Mouse (Mus musculus) stomach, embryonic 14.5 days (tissue): Measurements from ENCODE around the gene Olfr1360. TPM values are rescaled to one million over a fixed set of nuclear protein-coding genes. Genes with fewer than 3 reads are reported as not detected.
A peak's percentile ranks its signal among the peaks of the same experiment; 100 is the strongest.
"Not testable (repeated sequence)": the region's sequence is repeated elsewhere in the genome, so short reads cannot be mapped to it uniquely, and the experiment has no call there.

Source experiments
- ATAC-seq: fragments of 200-750 bp; cut with Nextera tagmentation; 2 replicates; pipeline ENCODE4 v1.8.0; 2017; ENCODE audit warnings: low read depth, moderate TSS enrichment; ENCODE audit not compliant: insufficient number of reproducible peaks, insufficient read depth, low FRiP score
- H3K27ac ChIP-seq: fragments of 300-500 bp; sonication (generic); 2 replicates; pipeline ENCODE4 v1.5.1; 2014; ENCODE audit warnings: mild to moderate bottlenecking, low read length, moderate library complexity, mixed read lengths
- H3K27me3 ChIP-seq: fragments of 300-500 bp; sonication (generic); 2 replicates; pipeline ENCODE4 v1.6.1; 2014; ENCODE audit warnings: low read length, control low read depth, mixed read lengths; ENCODE audit not compliant: control insufficient read depth, insufficient read depth
- H3K36me3 ChIP-seq: fragments of 300-500 bp; sonication (generic); 2 replicates; pipeline ENCODE4 v1.6.1; 2014; ENCODE audit warnings: mild to moderate bottlenecking, control low read depth, low read length, moderate library complexity, mixed read lengths; ENCODE audit not compliant: control insufficient read depth, insufficient read depth
- H3K4me1 ChIP-seq: fragments of 300-500 bp; sonication (generic); 2 replicates; pipeline ENCODE4 v1.6.1; 2014; ENCODE audit warnings: low read length, control low read depth, mixed read lengths; ENCODE audit not compliant: control insufficient read depth, insufficient read depth
- H3K4me2 ChIP-seq: fragments of 300-500 bp; sonication (generic); replicated peaks from 2 replicates; pipeline ENCODE4 v1.6.1; 2014; ENCODE audit warnings: low read depth, low read length, control low read depth
- H3K4me3 ChIP-seq: fragments of 300-500 bp; sonication (generic); 2 replicates; pipeline ENCODE4 v1.5.1; 2014; ENCODE audit warnings: low read depth, low read length, control low read depth
- H3K9ac ChIP-seq: fragments of 300-500 bp; sonication (generic); replicated peaks from 2 replicates; pipeline ENCODE4 v1.6.1; 2014; ENCODE audit warnings: low read depth, mild to moderate bottlenecking, control low read depth, low read length, moderate library complexity, mixed read lengths
- H3K9me3 ChIP-seq: fragments of 300-500 bp; sonication (generic); 2 replicates; pipeline ENCODE4 v1.6.1; 2016; ENCODE audit warnings: low read depth, low read length, control low read depth; ENCODE audit not compliant: control insufficient read depth
- WGBS: fragments of 180-500 bp; shearing (Covaris S2); extraction: QIAGEN DNeasy Blood & Tissue Kit; methylation state at CpG from one replicate; pipeline ENCODE4 v1.1.7; 2014; 5-methylcytosine and 5-hydroxymethylcytosine counted together
- polyA plus RNA-seq: library from polyadenylated mRNA; unstranded; fragments of >200 nt; fragmentation: Nextera tagmentation; extraction: Ambion mirVana; gene quantifications from 2 replicates; pipeline ENCODE4 v1.2.1, GENCODE M21; 2014

Olfr1360 gene
- polyA plus RNA-seq = not detected in 2 replicates

DNA sequence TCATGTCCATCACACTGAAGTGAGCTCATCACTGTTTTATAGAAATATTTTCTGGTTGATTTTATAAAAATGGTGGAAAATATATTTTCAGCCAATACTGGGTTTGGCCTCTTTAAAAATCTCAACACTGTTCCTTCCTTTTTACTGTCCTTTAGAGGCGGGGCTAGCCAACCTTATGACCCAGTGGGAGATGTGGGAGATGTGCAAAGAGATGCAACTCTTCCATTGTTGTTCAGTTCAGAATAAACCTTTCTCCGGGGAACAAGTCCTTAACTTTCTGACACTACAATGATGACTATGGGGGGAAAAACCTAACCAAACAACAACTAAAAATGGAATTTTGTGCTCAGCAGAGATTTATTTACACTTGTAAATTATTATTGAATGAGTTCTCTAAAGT is at the start of gene Olfr1360:
Olfr1360 (minus strand) TSS at position 101 of the 400 bp plus-strand sequence.
- ATAC-seq = no peak
- H3K9ac ChIP-seq = no peak within 1 kb of the TSS
- no peaks in the 10 kb centered on the region for H3K9me3 ChIP-seq
- no peaks in the 10 kb centered on the region for H3K36me3 ChIP-seq
- no peak within 1 kb of the TSS for H3K4me2 ChIP-seq
- no peaks in the 10 kb centered on the region for H3K4me1 ChIP-seq
- WGBS = 80% methylated on average over 2 of the region's 2 CpGs
- H3K27me3 ChIP-seq = no peaks in the 10 kb centered on the region
- H3K4me3 ChIP-seq = no peak within 1 kb of the TSS
- H3K27ac ChIP-seq = no peak within 1 kb of the TSS

DNA sequence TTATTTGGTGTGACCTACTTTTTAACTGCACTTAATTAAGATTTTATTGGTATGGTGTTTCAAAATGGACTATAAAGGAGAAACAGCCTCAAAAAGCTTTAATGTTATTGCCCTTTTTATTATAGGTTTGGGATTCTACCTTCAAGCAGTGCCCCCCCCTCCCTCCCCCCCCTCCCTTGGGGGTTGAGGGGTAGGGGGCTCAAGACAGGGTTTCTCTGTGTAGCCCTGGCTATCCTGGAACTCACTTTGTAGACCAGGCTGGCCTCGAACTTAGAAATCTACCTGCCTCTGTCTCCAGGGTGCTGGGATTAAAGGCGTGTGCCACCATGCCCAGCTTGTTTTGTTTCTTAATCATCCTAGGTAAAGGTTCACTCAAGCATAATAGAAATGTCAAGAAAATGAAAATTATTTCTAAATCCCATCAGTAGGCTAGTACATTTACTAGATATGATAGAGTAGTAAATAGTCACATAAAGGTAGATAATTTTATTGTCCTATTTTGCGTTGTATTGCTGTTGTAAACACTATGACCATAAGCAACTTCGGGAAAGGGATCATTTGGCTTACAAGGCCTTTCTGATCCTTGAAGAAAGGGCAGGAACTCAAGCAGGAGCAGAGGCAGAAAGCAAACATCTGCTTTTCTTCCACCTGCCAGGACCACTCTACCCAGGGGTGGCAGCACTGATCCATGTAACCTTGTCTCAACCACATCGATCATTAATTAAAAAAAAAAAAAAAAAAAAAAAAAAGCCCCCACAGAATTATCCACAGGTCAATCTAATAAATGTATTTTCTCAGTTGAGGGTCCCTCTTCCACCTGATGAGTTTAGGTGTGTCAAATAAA is 46.0 kb upstream of the Olfr1360 start:
- peak overlapping the region; percentile 89; the same call in 1 of the 2 replicates for H3K27ac ChIP-seq
- H3K4me3 ChIP-seq = peak overlapping the region; percentile 25; the same call in 1 of the 2 replicates
- no peaks in the 10 kb centered on the region for H3K9me3 ChIP-seq
- peaks cover 13% of the 10 kb centered on the region; the same call in 1 of the 2 replicates for H3K4me1 ChIP-seq
- ATAC-seq = no peak
- 29% methylated on average over 5 of the region's 5 CpGs for WGBS
- peak overlapping the region; percentile 36 for H3K4me2 ChIP-seq
- H3K27me3 ChIP-seq = no peaks in the 10 kb centered on the region
- no peak overlapping the region; the same call in 1 of the 2 replicates for H3K9ac ChIP-seq
- H3K36me3 ChIP-seq = no peaks in the 10 kb centered on the region

DNA sequence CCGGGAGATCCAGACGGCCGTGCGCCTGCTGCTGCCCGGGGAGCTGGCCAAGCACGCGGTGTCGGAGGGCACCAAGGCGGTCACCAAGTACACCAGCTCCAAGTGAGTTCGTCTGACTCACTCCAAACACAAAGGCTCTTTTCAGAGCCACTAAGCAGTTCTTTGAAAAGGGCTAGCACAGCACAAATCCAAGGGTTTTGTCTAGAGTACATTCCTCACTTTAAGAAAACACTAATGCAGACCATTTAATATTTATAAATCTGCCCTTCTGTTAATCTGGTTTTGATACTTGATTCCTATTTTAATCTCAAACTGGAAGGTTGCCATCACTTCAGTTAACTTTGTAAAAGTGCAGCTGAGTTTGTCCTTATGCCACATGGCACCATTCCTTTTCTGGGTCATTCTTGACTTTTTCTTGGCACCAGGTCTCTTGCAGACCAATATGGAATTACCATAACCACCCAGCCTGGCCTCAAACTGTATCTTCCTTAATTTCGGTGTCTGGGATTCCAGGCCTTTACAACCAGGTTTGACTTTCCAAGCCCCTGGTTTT is 45.2 kb upstream of the Olfr1360 start:
- whole genome bisulfite sequencing = 2% methylated on average over 11 of the region's 11 CpGs
- H3K4me3 ChIP-seq = peak overlapping the region; percentile 25
- ATAC-seq = peak; percentile 11; the same call in 1 of the 2 replicates

DNA sequence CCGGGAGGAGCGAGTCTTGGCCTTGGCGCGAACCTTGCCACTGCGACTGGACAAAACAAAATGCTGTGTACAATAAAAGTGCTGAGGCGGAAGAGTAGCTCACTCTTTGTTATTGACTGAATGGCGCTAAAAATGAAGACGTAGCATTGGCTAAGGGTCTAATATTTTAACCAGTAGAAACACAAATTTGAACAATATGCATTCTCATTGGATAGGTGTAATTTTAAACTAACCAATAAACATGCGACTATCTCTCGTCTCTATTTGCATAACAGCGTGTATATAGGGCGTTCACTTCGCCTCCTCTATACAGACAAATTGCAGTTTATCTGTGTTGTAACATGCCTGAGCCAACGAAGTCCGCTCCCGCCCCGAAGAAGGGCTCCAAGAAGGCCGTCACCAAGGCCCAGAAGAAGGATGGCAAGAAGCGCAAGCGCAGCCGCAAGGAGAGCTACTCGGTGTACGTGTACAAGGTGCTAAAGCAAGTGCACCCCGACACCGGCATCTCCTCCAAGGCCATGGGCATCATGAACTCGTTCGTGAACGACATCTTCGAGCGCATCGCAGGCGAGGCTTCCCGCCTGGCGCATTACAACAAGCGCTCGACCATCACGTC is 44.7 kb upstream of the Olfr1360 start, which contains the start of gene Hist1h2bm:
Hist1h2bm (plus strand) TSS at position 288 of the 616 bp plus-strand sequence.
- H3K4me2 ChIP-seq = peak within 1 kb of the TSS; percentile 42
- H3K9me3 ChIP-seq, H3K36me3 ChIP-seq, H3K27me3 ChIP-seq: not testable (repeated sequence)
- peak; percentile 97 for ATAC-seq
- under 1% methylated on average over 37 of the region's 37 CpGs for WGBS
- peak within 1 kb of the TSS; percentile 39 for H3K4me3 ChIP-seq
- peaks cover 13% of the 10 kb centered on the region; the same call in 1 of the 2 replicates for H3K4me1 ChIP-seq
- H3K27ac ChIP-seq = peak within 1 kb of the TSS; percentile 89
- H3K9ac ChIP-seq = peak within 1 kb of the TSS; percentile 36; the same call in 1 of the 2 replicates

More for the DNA sequence above, 45.2 kb upstream of the Olfr1360 start:
- H3K4me2 ChIP-seq = peak overlapping the region; percentile 36
- H3K9ac ChIP-seq = peak overlapping the region; percentile 30; the same call in 1 of the 2 replicates
- peaks cover 13% of the 10 kb centered on the region; the same call in 1 of the 2 replicates for H3K4me1 ChIP-seq
- H3K27ac ChIP-seq = peak overlapping the region; percentile 89
- no peaks in the 10 kb centered on the region for H3K36me3 ChIP-seq
- H3K27me3 ChIP-seq = no peaks in the 10 kb centered on the region
- no peaks in the 10 kb centered on the region for H3K9me3 ChIP-seq

DNA sequence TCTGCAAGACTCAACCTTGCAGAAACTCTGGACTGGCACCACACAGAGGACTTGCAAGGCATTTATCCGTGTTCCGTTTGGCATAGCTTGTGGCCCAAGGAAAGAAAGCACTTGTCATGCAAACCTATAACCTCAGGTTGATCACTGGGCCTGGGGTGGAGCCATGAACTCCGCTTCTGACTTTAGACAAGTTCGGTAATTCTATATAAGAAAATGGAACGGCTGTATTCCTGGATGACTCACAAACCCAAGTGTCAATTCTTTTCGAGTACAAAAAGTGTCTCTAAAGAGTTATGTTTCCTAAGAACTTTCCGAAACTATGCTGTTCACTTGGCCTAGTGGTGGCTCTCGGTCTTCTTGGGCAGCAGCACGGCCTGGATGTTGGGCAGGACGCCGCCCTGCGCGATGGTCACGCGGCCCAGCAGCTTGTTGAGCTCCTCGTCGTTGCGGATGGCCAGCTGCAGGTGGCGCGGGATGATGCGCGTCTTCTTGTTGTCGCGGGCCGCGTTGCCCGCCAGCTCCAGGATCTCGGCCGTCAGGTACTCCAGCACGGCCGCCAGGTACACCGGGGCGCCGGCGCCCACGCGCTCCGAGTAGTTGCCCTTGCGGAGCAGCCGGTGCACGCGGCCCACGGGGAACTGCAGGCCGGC is 44.0 kb upstream of the Olfr1360 start:
- peak; percentile 0; the same call in 1 of the 2 replicates for ATAC-seq
- H3K36me3 ChIP-seq, H3K27me3 ChIP-seq, H3K9me3 ChIP-seq: not testable (repeated sequence)
- WGBS = 2% methylated on average over 19 of the region's 44 CpGs
- Histone ChIP-seq H3K9ac (peak overlapping the region; percentile 36; the same call in 1 of the 2 replicates), H3K4me3 (peak overlapping the region; percentile 39), H3K4me2 (peak overlapping the region; percentile 42), H3K27ac (peak overlapping the region; percentile 82), H3K4me1 (peaks cover 13% of the 10 kb centered on the region; the same call in 1 of the 2 replicates)

DNA sequence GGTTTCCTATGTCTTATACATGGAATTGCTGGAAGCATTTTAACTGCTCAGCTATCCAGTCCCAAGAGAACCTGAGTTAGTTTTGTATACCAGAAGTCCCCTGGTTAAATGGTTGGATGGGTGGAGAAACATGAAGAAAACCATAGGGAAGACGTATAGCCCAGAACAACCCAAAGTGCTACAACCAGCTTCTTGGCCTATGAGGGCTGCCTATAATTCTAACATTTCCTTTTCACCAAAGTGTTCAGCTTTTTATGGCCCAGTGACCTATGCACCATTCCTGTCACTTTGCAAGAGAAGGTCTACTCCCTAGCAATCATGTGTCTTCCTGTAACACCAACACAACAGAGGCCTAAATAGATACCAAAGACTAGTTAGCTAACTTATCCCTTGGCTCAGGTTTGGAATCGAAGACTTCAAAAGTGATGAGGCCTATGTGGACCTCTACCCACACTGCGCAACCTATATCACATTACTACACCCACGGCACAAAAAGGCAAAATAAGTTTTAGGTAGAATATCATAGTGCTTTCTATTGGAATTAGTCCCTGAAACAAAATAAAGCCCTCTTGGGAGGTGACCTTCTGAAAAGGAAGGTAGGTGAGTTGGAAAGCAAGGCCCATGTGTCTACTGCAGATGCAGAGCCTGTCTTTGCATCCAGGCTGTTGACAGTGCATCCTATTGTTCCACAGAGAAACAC is 41.3 kb upstream of the Olfr1360 start:
- peak overlapping the region; percentile 41 for H3K4me3 ChIP-seq
- no peaks in the 10 kb centered on the region for H3K9me3 ChIP-seq
- WGBS = 55% methylated on average over 4 of the region's 4 CpGs
- H3K27me3 ChIP-seq = no peaks in the 10 kb centered on the region
- H3K4me1 ChIP-seq = peaks cover 20% of the 10 kb centered on the region; the same call in 1 of the 2 replicates
- H3K9ac ChIP-seq = peak overlapping the region; percentile 73
- no peaks in the 10 kb centered on the region for H3K36me3 ChIP-seq
- peak overlapping the region; percentile 88 for H3K27ac ChIP-seq
- no peak for ATAC-seq
- H3K4me2 ChIP-seq = peak overlapping the region; percentile 56

DNA sequence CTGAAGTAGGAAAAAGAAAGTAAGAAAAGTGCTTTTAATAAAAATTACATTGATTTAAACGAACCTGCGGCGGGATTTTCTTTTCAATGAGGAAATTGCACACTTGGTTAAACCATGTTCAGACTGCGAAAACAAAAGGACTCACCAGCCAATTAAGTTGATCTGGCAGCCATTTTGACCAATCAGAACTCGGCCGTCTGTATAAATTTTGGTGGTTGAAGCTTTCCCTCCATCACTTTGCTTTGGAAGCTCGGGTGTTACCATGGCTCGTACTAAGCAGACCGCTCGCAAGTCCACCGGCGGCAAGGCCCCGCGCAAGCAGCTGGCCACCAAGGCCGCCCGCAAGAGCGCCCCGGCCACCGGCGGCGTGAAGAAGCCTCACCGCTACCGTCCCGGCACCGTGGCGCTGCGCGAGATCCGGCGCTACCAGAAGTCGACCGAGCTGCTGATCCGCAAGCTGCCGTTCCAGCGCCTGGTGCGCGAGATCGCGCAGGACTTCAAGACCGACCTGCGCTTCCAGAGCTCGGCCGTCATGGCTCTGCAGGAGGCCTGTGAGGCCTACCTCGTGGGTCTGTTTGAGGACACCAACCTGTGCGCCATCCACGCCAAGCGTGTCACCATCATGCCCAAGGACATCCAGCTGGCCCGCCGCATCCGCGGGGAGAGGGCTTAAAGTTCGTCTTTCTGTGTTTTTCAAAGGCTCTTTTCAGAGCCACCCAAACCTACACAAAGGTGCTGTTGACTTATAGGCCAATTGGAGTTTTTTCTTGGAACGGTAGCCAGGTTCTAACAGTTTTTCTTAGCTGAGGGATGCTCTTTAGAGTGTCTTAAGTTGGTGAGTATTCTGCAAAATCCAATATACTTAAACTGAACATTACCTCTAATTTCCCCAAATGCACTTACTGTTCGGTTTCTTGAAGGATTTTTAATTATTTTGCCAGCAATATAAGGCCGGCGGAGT is 40.5 kb upstream of the Olfr1360 start, which contains the start of gene Hist1h3h:
Hist1h3h (plus strand) TSS at position 263 of the 961 bp plus-strand sequence.
- ATAC-seq = peak; percentile 54
- under 1% methylated on average over 25 of the region's 56 CpGs for WGBS
- H3K4me2 ChIP-seq = peak within 1 kb of the TSS; percentile 84

More for the DNA sequence above, 40.5 kb upstream of the Olfr1360 start, which contains the start of gene Hist1h3h:
- H3K27me3 ChIP-seq, H3K9me3 ChIP-seq, H3K36me3 ChIP-seq: not testable (repeated sequence)
- Histone ChIP-seq H3K9ac (peak within 1 kb of the TSS; percentile 73), H3K4me1 (peaks cover 20% of the 10 kb centered on the region; the same call in 1 of the 2 replicates), H3K27ac (peak within 1 kb of the TSS; percentile 95), H3K4me3 (peak within 1 kb of the TSS; percentile 41)
